Mouse (Mus musculus) heart, adult 2 months (tissue): ENCODE results near the gene Themis2.

ENCODE experiments used
- CTCF ChIP-seq: fragments of 200-600 bp; IDR thresholded peaks from 2 replicates; pipeline ENCODE4 v1.8.1; 2022; ENCODE audit warnings: antibody characterized with exemption, mild to moderate bottlenecking, moderate library complexity
- POLR2A ChIP-seq: fragments of 200-500 bp; IDR thresholded peaks from 2 replicates; pipeline ENCODE4 v1.6.1; 2011; ENCODE audit warnings: mild to moderate bottlenecking, low read depth, low read length, control low read depth; ENCODE audit not compliant: insufficient read depth

GRCm38 (mm10) chr4:132842970-132843704 lies 47.0 kb upstream of the Themis2 start, which contains the start of gene Ppp1r8:
- peak; percentile 68 for TF ChIP-seq CTCF
- TF ChIP-seq POLR2A = peak; percentile 96
